Mouse (Mus musculus): ENCODE data around the gene Hhat. TPM values are rescaled to one million over a fixed set of nuclear protein-coding genes. Genes with fewer than 3 reads are reported as not detected.

The Hhat gene
- polyA plus RNA-seq, 1 experiment, result 12.6 TPM

DNA sequence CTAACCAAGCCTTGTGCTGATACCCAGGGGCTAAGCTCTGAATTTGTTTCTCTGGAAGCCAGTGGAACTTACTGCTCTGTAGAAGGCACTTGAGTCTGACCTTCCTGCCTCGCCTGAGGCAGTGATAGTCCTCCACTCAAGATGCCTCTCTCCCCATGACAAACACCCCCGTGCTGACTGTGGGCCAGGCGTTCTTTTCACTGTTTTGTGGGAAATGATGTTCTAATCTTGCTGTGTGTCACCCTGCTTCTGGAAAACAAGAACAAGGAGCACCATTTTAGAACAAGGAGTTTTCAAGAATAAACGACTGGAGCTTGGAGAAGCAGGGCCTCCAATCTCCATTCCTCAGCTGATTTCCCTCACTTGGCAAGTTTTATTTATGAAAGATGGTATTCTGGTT, 307.3 kb downstream of the Hhat start:
- Histone ChIP-seq H3K27ac (ENCODE audit: insufficient read depth, low read length) (no peak overlapping the region), H3K4me3 (ENCODE audit: insufficient read depth, low read length) (no peak overlapping the region), H3K4me1 (ENCODE audit: control insufficient read depth, insufficient read depth, low read length) (no peaks in the 10 kb centered on the region)
- TF ChIP-seq CTCF (IDR thresholded peaks at IDR 0.05; ENCODE audit: borderline replicate concordance, insufficient read depth, low read length), result no peak
- no peak for TF ChIP-seq POLR2A (IDR thresholded peaks at IDR 0.05; ENCODE audit: low read depth, low read length)

DNA sequence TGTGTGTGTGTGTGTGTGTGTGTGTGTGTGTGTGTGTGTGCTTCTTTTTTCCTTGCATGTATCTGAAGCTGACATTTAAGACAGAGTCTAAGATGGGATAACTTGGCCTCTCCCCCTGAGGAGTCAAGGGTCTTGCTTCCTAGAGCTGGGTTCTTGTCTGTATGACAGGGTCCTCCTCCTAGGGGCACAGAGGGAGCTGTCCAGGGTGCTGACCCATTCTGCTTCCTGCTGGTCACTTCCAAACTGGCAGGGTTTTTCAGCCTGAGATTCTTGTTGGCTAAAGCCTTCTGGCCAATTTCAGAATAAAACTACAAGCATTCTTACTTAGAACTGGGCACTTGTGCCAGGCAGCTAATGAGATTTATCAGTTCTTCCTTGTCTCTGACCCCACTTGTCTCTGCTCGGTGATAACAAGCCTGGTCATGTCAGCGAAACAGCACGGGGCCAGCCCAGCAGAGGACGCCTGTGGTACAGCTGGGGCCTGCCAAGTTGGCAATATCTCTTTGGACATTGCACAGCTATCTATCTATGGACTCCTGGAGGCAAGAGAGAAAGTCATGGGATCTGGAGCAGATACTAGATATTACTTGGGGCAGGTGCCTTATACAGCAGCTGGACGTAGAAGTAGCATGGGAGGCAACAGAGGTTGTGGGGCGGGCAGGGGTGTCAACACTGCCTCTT, 313.4 kb downstream of the Hhat start:
- TF ChIP-seq POLR2A (IDR thresholded peaks at IDR 0.05; ENCODE audit: low read depth, low read length) (no peak), CTCF (IDR thresholded peaks at IDR 0.05; ENCODE audit: borderline replicate concordance, insufficient read depth, low read length) (no peak)
- Histone ChIP-seq H3K4me3 (ENCODE audit: insufficient read depth, low read length) (no peak overlapping the region), H3K27ac (ENCODE audit: insufficient read depth, low read length) (no peak overlapping the region), H3K4me1 (ENCODE audit: control insufficient read depth, insufficient read depth, low read length) (peaks cover 6% of the 10 kb centered on the region)

DNA sequence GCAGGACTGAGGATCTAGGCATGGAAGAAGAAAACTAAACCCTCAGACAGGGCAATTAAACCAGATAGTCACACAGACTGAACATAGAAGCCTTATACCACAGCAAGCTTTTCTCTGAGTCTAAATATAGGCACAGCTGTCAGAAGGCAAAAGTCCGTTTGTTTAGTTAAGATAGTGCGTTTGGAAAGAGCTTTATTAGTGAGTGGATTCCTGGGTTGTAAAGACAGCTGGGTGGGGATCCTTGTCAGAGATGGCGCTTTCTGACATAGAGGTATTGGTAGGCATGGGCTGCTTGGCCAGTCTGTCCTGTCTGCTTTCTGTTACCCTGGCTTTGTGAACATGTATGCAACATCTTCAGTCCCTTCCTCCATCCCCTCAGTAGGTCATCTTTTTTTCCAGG, 314.0 kb downstream of the Hhat start:
- TF ChIP-seq POLR2A (IDR thresholded peaks at IDR 0.05; ENCODE audit: low read depth, low read length) (no peak), CTCF (IDR thresholded peaks at IDR 0.05; ENCODE audit: borderline replicate concordance, insufficient read depth, low read length) (no peak)
- H3K27ac ChIP-seq (ENCODE audit: insufficient read depth, low read length), result no peak overlapping the region
- H3K4me3 ChIP-seq (ENCODE audit: insufficient read depth, low read length), result no peak overlapping the region
- peaks cover 6% of the 10 kb centered on the region for H3K4me1 ChIP-seq (ENCODE audit: control insufficient read depth, insufficient read depth, low read length)

DNA sequence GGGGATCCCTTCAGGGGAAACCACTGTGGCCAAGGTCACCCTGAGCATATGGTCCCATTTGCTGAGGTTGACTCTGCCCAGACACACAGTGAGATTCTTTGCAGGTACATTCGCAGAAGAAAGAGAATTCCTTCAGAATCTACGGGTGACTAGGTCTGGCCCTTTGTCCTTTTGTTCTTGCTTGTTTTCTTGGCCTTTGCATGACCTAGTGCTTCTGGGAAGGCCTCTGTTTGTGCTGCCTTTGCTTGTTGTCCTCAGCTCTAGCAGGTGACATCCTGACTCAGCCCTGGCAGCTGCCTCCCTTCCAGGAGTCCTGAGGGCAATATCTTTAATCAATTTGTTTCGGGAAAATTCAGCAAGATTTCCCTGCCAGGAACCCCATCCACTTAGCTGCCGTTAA, 316.0 kb downstream of the Hhat start:
- TF ChIP-seq CTCF (IDR thresholded peaks at IDR 0.05; ENCODE audit: borderline replicate concordance, insufficient read depth, low read length) (no peak), POLR2A (IDR thresholded peaks at IDR 0.05; ENCODE audit: low read depth, low read length) (no peak)
- Histone ChIP-seq H3K4me1 (ENCODE audit: control insufficient read depth, insufficient read depth, low read length) (peaks cover 6% of the 10 kb centered on the region), H3K4me3 (ENCODE audit: insufficient read depth, low read length) (no peak overlapping the region), H3K27ac (ENCODE audit: insufficient read depth, low read length) (no peak overlapping the region)

DNA sequence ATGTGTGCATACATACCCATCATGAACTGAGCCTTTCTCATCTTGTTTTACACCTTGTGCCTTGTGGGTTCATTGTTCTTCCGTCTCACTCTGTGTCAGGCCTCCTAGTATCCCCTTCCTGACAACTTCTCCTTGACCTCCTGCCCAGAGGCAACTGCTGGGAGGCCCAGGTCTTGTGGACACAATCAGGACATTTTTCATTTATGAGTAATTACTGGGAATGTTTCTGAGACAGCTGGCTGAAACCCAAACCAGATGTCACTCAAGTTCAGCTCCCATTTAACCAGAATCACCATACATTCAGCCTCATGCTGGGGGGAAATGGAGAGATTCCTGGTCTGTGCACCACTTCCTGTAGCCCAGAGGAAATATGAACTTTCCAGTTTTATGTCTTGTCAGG, 316.5 kb downstream of the Hhat start:
- H3K4me3 ChIP-seq (ENCODE audit: insufficient read depth, low read length), result no peak overlapping the region
- H3K27ac ChIP-seq (ENCODE audit: insufficient read depth, low read length), result no peak overlapping the region
- H3K4me1 ChIP-seq (ENCODE audit: control insufficient read depth, insufficient read depth, low read length), result peaks cover 6% of the 10 kb centered on the region
- no peak for TF ChIP-seq POLR2A (IDR thresholded peaks at IDR 0.05; ENCODE audit: low read depth, low read length)
- no peak for TF ChIP-seq CTCF (IDR thresholded peaks at IDR 0.05; ENCODE audit: borderline replicate concordance, insufficient read depth, low read length)

DNA sequence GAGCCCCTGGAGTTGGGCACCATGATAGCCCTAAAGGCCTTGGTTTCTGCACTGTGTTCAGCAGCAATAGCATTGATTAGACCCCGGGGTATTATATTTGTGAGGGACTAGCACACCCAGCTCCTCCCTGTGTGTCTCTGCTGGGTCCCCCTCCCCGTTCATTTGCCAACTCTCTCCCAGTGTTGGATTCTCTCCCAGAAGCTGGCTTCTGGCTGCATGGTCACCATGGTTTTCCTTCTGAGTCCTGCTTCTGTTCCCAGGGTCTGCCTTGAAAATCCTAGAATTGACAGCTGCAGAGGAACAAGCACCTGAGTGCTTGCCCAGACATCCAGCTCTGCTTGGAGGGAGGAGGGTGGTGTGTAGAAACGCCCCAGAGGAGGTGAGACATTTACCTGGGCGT, 319.3 kb downstream of the Hhat start:
- Histone ChIP-seq H3K4me3 (ENCODE audit: insufficient read depth, low read length) (no peak overlapping the region), H3K27ac (ENCODE audit: insufficient read depth, low read length) (no peak overlapping the region), H3K4me1 (ENCODE audit: control insufficient read depth, insufficient read depth, low read length) (peaks cover 6% of the 10 kb centered on the region)
- TF ChIP-seq CTCF (IDR thresholded peaks at IDR 0.05; ENCODE audit: borderline replicate concordance, insufficient read depth, low read length) (no peak), POLR2A (IDR thresholded peaks at IDR 0.05; ENCODE audit: low read depth, low read length) (no peak)

DNA sequence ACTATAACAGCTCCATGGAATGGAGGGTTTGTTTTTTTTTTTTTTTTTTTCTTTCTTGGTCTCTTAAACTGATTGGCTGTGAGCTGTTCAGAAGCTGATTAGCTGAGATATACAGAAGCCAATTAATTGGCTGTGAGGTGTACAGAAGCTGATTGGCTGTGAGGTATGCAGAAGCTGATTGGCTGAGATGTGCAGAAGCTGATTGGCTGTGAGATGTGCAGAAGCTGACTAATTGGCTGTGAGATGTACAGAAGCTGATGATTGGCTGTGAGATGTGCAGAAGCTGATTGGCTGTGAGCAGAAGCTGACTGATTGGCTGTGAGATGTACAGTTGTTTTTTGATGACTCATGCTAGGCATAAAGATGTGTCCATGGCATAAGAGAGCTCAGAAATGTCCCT, 320.6 kb downstream of the Hhat start:
- Histone ChIP-seq H3K4me3 (ENCODE audit: insufficient read depth, low read length) (no peak overlapping the region), H3K4me1 (ENCODE audit: control insufficient read depth, insufficient read depth, low read length) (peaks cover 6% of the 10 kb centered on the region), H3K27ac (ENCODE audit: insufficient read depth, low read length) (no peak overlapping the region)
- TF ChIP-seq CTCF (IDR thresholded peaks at IDR 0.05; ENCODE audit: borderline replicate concordance, insufficient read depth, low read length) (no peak), POLR2A (IDR thresholded peaks at IDR 0.05; ENCODE audit: low read depth, low read length) (no peak)

DNA sequence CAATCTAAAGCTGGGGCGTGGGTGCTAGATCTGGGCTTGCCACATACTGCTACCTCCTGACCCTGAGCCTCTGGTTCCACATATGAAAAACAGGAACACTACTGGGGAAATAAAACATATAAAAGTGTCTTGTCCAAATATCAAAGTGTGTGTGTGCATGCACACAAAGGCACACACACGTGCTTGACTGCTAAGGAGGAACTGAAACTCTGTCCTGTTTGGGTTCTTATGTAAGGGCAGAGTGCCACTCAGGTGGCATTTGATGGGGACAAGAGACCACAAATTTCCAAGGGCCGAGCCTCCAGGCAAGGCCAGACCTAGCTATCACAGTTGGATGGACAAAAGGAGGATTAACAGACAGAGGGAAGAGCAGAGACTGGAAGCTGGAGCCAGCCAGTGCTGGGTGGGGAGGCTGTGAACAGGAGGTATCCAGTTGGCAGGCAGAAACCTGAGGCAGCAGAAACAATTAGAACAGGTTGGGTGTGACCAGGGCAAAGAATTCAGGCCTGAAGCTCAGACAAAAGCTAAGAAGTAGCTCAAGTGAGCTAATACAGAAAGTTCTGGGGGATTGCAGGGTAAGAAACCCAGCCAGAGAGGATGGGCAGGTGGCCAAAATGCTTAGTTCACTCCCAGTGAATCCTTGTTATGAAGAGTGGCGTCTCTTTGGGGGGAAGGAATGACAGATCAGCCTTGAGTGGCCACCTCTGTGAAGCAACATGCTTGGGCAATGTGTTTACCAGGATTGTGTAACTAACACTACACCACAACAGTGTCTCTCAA, 321.3 kb downstream of the Hhat start:
- TF ChIP-seq CTCF (IDR thresholded peaks at IDR 0.05; ENCODE audit: borderline replicate concordance, insufficient read depth, low read length), result no peak
- no peak for TF ChIP-seq POLR2A (IDR thresholded peaks at IDR 0.05; ENCODE audit: low read depth, low read length)
- Histone ChIP-seq H3K4me3 (ENCODE audit: insufficient read depth, low read length) (no peak overlapping the region), H3K4me1 (ENCODE audit: control insufficient read depth, insufficient read depth, low read length) (peaks cover 6% of the 10 kb centered on the region; the same call in 1 of the 2 replicates), H3K27ac (ENCODE audit: insufficient read depth, low read length) (no peak overlapping the region)

DNA sequence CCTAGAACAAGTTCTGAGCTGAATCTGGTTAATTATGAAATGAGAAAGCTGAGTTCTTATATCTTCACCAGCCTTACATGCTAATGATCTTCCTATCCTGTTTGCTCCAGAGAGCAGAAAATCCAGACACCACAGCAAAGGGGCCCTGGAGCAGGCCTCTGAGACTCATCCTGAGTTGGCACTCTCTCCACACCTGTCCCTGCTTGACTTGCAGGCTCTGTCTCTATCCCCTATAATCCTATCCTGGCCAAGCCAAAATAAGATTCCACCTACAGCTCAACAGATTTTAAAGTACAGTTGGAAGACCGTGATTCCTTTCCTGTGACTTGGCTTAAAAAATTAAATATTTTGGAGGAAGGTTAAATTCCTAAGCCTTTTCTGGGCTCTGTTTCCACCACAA, 322.5 kb downstream of the Hhat start:
- no peak overlapping the region for H3K27ac ChIP-seq (ENCODE audit: insufficient read depth, low read length)

DNA sequence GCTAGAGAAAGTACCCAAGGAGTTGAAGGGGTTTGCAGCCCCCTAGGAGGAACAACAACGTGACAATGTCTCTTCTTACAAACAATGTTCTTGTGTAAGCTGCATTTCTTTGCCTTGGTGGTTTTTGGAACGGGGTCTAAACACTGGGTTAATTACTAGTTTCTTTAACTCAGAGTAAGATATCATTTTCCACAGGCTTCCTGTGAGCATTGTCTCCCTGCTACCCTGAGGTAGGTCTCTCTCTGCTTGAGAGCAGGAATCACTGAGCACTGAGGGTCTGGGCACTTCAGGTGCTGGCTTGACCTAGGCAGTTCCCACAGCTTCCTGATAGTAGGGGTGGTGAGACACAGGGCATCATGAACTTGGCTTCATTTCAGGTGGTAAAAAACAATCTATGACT, 323.4 kb downstream of the Hhat start:
- Histone ChIP-seq H3K27ac (ENCODE audit: insufficient read depth, low read length) (no peak overlapping the region), H3K4me1 (ENCODE audit: control insufficient read depth, insufficient read depth, low read length) (no peaks in the 10 kb centered on the region), H3K4me3 (ENCODE audit: insufficient read depth, low read length) (no peak overlapping the region)
- TF ChIP-seq CTCF (IDR thresholded peaks at IDR 0.05; ENCODE audit: borderline replicate concordance, insufficient read depth, low read length) (no peak), POLR2A (IDR thresholded peaks at IDR 0.05; ENCODE audit: low read depth, low read length) (no peak)

More for the DNA sequence above, 322.5 kb downstream of the Hhat start:
- H3K4me3 ChIP-seq (ENCODE audit: insufficient read depth, low read length), result no peak overlapping the region
- TF ChIP-seq POLR2A (IDR thresholded peaks at IDR 0.05; ENCODE audit: low read depth, low read length), result no peak
- TF ChIP-seq CTCF (IDR thresholded peaks at IDR 0.05; ENCODE audit: borderline replicate concordance, insufficient read depth, low read length), result no peak
- H3K4me1 ChIP-seq (ENCODE audit: control insufficient read depth, insufficient read depth, low read length), result no peaks in the 10 kb centered on the region; the same call in 1 of the 2 replicates

Other genes with a start within 250 kb of the Hhat start
- gene Sertad4, start 84.5 kb upstream of the Hhat start, polyA plus RNA-seq (2011; ENCODE audit: insufficient read length, low read depth, missing spikeins), result 43.6 and 59.4 TPM in 2 replicates